Mouse (Mus musculus): ENCODE results near the gene Zdhhc17.

Gene Zdhhc17

GRCm38 (mm10) chr10:110951748-110952147 is 58.2 kb downstream of the Zdhhc17 start:
- DNase-seq: no peak

GRCm38 (mm10) chr10:110951112-110951511 is 58.8 kb downstream of the Zdhhc17 start:
- no peak for DNase-seq

DNA sequence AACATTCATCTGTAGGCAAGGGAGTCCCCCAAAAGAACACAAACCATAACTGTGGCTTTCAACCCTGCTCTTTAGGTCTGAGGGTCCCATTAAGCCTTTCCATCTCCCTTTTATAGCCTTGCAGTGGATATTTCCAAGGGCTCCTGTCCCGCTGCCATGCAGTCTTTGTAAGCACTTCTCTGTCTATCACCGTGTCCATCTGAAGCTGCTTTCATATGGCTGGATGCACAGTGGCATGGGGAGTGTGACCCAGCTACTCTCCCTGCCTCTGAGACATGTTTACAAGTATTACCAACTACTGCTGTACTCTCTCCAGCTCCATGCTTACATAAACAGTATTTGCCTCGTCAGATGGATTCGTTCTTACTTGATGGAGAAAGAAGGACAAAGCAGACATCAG is 62.4 kb downstream of the Zdhhc17 start:
- no peak for DNase-seq

GRCm38 (mm10) chr10:110945966-110946365 is 64.0 kb downstream of the Zdhhc17 start:
- no peak for DNase-seq

DNA sequence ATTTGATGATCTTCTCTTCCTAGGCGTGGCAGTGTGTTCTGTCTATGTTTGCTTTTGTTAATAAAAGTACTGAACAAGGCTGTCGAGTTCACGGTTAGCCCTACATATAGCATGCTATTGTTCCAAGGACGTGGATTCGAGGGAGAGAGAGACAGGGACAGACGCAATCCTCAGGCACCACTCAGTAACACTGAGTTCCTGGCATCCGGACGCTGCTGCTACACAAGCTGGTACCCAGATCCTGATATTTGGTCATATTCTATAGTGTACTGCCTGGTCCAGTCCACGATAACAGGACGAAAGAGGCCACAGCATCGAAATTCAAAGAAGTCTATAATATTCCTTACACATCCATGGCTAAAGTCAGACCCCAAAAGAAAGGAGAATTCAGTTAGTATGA is 65.8 kb downstream of the Zdhhc17 start:
- DNase-seq: no peak

DNA sequence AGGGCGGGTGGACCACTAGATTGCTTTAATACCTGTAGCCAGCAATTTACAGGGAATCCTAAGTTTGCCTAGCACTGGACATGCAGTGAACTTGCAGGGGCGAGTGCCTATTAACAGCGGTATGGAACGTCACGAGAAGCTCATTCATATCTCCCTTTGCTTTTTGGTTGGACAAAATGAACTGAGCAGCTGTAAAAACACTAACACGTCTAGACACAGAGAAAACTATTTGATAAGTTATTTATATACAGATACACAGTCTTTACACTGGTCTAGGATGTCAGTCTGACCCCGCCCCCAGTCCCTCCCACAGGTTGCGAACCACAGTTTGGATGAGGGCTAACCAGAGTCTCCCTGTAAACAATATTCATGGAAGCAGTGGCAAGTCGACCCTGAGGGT is 67.1 kb downstream of the Zdhhc17 start:
- no peak for DNase-seq

GRCm38 (mm10) chr10:110941968-110942367 is 68.0 kb downstream of the Zdhhc17 start:
- DNase-seq: no peak

DNA sequence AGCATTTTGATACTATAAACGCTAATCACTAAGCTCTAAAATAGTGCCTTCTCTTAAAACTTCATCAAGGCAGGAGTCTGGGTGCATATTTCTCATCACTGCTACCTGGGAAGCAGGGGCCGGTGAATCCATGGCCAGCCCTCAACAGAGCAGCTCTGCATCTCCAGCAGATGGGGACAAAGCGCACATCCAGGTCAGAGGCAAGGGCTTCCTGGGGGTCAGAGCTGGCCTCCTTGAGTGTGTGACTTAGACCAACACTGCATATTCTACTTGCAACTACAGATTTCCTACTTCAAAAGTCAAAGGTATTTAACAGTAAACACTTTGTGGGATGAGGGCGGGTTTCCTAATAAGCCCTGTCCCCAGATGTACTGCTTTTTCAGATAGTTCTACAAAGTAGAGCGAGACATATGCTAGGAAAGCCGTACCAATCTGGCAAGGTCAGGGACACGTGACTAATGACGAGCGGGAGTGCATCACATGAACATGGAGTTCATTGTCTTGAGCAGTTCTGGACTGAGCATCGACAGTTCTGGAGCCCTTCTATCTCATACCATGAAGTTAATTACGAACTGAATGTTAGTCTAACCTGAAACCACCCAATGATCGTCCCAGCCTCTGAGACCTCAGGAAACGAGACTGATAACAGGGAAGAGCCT is 69.1 kb downstream of the Zdhhc17 start:
- no peak for DNase-seq

GRCm38 (mm10) chr10:110939717-110940116 is 70.2 kb downstream of the Zdhhc17 start:
- no peak for DNase-seq

DNA sequence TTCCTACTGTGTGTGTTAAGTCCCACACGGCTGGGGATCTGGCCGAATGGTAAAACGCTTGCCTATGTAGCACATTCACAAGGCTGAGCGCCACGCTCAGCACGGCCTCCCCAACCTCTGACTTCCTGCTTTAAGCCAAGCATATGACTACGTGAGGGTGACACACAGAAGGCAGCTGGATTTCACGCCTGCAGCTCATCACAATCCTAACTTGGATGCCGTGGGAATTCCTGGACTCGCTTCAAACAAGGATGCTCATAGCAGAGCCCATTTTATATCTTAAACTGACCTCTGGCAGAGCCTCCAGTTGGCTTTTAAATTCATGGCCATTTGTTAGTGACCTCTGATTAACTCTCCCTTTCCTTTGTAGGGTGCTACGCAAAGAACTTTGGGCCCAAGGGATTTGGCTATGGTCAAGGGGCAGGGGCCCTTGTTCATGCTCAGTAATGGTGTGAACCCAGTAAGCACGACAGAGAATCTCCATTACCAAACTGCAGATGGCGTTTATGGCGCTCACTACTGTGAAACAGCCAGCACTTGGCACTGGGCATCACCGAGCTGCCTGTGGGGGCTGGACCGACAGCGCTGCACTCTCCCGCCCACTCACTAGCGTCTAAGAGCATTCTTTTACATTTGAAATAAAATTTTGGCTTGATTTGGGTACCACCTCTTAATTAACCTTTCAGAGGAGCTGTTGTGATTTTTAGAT is 70.9 kb downstream of the Zdhhc17 start:
- DNase-seq: no peak

DNA sequence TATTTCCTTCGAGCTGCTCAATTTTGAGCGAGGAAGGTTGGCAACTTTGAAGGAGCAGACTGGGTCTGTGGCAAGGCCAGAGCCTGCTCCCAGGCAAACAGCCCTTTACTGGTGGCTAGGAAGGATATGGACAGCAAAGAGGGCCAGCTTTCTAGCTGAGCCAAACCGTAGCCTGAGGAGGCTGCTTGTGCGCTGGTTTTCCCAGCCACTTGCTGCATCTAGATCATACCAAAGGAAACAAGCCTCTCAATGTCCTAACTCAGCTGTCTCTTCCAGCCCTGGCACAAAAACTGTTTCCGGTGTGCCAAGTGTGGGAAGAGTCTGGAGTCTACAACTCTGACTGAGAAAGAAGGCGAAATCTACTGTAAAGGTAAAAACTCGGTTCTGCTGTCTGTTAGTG is 71.6 kb downstream of the Zdhhc17 start:
- DNase-seq: no peak

- no peak for DNase-seq
Observed at GRCm38 (mm10) chr10:110935669-110936068, 74.3 kb downstream of the Zdhhc17 start.

GRCm38 (mm10) chr10:110935081-110935480 is 74.9 kb downstream of the Zdhhc17 start:
- no peak for DNase-seq

DNA sequence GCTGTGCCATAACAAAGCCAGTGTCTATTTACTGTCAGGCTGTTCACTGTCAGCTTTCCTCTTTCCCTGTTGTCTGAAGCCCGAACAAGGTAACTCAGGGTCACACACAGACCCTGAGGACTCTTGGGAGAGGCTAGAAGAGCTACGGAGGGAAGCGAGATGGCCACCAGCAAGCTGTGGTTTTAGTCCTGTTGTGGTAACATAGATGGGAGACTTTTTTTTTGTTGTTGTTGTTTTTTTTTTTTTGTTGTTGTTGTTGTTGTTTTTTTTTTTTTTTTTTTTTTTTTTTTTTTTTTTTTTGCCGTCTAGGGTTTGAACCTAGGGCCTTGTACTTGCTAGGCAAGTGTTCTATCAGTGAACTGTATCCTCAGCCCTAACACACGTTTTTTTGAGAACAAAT is 76.4 kb downstream of the Zdhhc17 start:
- no peak for DNase-seq

- DNase-seq: peak; percentile 79
Observed at GRCm38 (mm10) chr10:110931913-110932560, 77.9 kb downstream of the Zdhhc17 start.

- peak; percentile 26 for DNase-seq
Observed at GRCm38 (mm10) chr10:110931161-110931912, 78.6 kb downstream of the Zdhhc17 start.

- no peak for DNase-seq
Observed at GRCm38 (mm10) chr10:110929756-110930155, 80.2 kb downstream of the Zdhhc17 start.

DNA sequence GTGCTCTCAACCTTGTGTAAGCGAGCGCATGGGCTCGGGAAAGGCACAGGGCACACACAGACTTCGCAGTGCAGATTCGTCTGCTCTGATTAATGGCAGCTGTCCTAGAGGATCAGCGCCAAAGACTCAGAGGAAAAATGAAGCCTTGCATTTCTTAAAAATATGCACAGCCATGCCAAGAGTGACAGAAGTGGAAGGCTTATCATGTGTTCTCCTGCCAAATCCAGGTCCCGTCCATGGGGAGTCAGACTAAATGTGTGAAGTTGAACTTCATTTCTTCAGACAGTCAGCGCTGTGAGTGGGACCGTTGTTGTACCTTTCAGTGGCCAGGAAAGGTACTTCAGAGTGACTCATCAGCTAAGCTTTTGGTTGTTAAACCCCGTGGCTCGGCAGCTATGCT is 82.4 kb downstream of the Zdhhc17 start:
- no peak for DNase-seq

DNA sequence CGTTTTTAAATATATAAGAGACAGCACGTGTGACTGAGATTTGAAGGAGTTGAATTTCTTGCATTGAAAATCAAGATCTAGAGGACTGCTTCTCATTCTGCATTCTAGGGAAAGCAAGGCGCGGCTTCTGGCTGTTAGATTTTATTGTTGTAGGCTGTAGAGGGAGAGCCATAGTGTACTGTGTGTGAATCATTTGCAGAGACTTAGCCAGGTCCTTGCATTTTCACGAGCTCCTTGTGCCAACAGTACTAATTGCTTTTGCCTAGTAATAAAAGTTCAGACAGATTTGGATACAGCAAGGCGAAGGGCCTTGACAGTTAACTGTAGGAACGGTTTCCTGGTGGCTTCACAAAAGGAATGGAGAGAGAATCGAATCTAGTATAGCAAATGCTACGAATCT is 87.3 kb downstream of the Zdhhc17 start:
- DNase-seq: no peak

DNA sequence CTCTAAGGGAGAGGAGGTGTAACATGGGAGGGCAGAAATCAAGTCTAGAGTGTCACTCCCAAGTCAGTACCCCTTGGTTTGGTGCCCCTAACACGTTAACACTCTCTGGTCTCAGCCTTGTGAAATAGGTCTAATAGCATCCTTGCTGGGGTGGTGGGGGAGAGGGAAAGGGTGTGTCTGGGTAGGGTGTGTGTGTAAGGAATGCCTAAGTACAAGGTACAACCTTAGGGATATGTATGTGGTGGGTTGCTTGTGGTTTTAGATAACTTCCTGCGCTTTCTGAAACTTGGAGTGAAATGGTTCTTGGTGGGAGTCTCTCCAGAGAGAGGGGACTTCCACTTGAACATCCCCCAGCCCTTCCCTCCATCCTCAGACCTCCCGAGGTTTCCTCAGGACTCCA is 88.0 kb downstream of the Zdhhc17 start:
- DNase-seq: no peak

DNA sequence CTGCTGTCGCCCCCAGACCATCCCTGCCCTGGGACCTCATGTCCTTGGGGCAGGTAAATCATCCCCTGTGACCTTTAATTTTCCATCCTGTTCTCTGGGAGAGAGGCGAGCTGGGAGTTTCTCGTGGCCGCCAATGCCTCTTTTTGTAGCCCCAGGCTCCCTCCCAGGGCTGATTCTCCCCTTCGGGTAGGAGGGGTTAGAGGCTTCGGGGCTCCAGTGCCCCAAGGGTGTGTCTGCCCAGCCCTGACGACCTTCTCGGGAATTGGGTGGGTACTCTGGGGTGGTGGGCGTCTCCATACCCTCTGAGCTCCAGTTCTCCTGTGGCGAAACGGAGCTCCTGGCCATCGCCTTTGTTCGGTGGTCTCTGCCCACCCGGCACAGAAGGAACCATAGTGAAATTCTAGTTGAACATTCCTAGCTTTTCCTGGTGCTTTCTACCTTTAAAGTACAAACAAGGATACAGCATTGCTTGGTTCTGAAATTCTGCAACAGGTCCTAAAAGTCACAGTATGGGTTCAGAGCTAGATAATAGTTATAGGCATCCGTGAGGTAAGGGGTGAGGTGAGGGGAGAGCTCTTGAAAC is 89.5 kb downstream of the Zdhhc17 start:
- peak; percentile 28 for DNase-seq

DNA sequence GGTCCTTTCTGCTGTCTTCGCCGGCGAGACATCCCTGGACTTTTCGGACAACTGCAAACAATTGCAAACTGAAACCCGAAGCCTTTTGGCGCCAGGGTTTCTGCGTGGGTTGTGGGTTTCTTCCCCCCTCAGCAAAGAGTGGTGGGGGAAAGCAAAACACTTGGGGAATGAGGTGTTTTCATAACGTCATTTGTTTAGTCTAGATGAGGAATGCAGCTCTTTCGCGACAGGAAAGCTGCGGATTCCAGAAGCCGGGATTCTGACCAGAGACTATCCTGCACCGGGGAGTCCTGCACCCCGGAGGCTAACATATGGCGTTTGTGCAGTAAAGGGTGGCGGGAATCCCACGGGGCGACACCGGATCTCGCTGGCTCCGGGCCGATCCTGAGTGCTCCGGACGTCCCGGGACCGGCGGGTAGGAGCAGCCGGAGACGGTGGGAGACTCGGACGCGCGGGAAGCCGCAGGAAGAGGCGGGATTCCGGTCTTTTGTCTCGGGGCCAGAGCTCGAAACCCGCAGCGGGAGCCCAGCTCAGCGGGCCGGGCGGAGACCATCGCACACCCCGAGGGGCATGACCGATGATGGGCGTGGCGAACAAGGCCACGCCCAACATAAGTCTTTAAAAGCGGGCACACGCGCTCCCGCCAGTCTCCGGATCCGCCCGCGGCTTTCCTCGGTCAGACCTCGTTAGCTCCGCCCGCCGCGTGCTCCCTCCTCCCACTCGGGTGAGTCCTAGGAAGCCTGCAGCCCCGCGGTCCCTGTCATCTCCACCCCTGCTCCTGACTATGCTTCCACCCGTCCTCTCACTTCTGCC is 90.2 kb downstream of the Zdhhc17 start, which contains the start of gene Csrp2:
Gene Csrp2, plus strand, starts transcription at position 259 of the 813 bp plus-strand sequence.
- DNase-seq: peak; percentile 76
